ENCODE assay signal across 16 mouse cellular contexts in the genomic region with DNA sequence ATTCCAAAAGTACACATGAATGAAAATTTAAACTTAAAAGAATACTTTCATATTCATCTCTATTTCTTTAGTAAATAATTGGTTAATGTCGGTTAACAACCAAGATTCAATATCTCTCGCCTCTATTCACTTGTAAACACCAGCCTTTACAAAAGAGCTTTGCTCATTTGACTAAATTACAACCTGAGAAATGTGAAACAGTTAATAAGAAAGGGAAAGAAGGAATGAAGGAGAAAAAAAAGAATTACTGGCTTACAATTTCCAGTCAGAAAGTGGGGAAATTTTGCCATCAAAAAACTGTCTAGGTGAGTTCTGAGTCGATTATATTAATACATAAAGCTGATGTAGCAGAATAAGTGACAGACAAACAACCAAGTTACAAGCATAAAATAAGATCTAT.
DNase-seq lines count a peak whose midpoint lies in the region; ATAC-seq lines count a peak whose summit lies in the region.
"Had no signal": no experiment of that assay in that cellular context is flagged by ENCODE, and none has a peak within 500 bp of the region (broad histone marks: within the 10 kb centered on the region; RNA-seq: fewer than 3 reads in every experiment).

No protein-coding gene starts in this region.

- 0 out of 2 replicates have a peak, but pooled peaks cover 3% of the 10 kb centered on the region for H3K27me3 ChIP-seq in neural tube, embryonic 11.5 days (ENCODE audit: control insufficient read depth, insufficient read depth, low read length)
- H3K27me3 ChIP-seq in hindbrain, embryonic 13.5 days, result no peaks in the 10 kb centered on the region
- no peaks in the 10 kb centered on the region for H3K27me3 ChIP-seq in midbrain, embryonic 14.5 days (ENCODE audit: control insufficient read depth, insufficient read depth, low read length)
- H3K27me3 ChIP-seq in liver, embryonic 11.5 days (replicated peaks; ENCODE audit: control insufficient read depth, insufficient read depth, low read length), result peaks cover 46% of the 10 kb centered on the region
- peaks cover 50% of the 10 kb centered on the region for H3K27me3 ChIP-seq in kidney, embryonic 14.5 days (ENCODE audit: control insufficient read depth, insufficient read depth, low read length)

- no peak overlapping the region for H3K9ac ChIP-seq in neural tube, embryonic 11.5 days (ENCODE audit: low read length)
- no peak overlapping the region; the same call in 1 of the 2 replicates for H3K9ac ChIP-seq in hindbrain, embryonic 13.5 days
- H3K9ac ChIP-seq in midbrain, embryonic 14.5 days (replicated peaks; ENCODE audit: low read length), result peak overlapping the region; percentile 98
- H3K9ac ChIP-seq in liver, embryonic 11.5 days (ENCODE audit: low read depth, low read length), result no peak overlapping the region
- H3K9ac ChIP-seq in kidney, embryonic 14.5 days (ENCODE audit: low read depth, low read length), result no peak overlapping the region
- H3K9ac ChIP-seq: embryonic facial prominence, embryonic 15.5 days; liver, embryonic 14.5 days had no signal

- H3K4me2 ChIP-seq in neural tube, embryonic 11.5 days (ENCODE audit: low read depth), result peak overlapping the region; percentile 99
- H3K4me2 ChIP-seq in hindbrain, embryonic 13.5 days, result peak overlapping the region; percentile 99
- peak overlapping the region; percentile 100 for H3K4me2 ChIP-seq in midbrain, embryonic 14.5 days (ENCODE audit: low read length)
- no peak overlapping the region for H3K4me2 ChIP-seq in liver, embryonic 11.5 days
- no peak overlapping the region for H3K4me2 ChIP-seq in kidney, embryonic 14.5 days (replicated peaks; ENCODE audit: low read depth, low read length)
- H3K4me2 ChIP-seq: embryonic facial prominence, embryonic 15.5 days had no signal

- no peaks in the 10 kb centered on the region for H3K9me3 ChIP-seq in neural tube, embryonic 11.5 days (ENCODE audit: control insufficient read depth, low read length)
- H3K9me3 ChIP-seq in hindbrain, embryonic 13.5 days, result no peaks in the 10 kb centered on the region
- H3K9me3 ChIP-seq in midbrain, embryonic 14.5 days (ENCODE audit: control insufficient read depth, low read length), result no peaks in the 10 kb centered on the region
- no peaks in the 10 kb centered on the region for H3K9me3 ChIP-seq in liver, embryonic 11.5 days (ENCODE audit: control insufficient read depth, low read length)
- no peaks in the 10 kb centered on the region for H3K9me3 ChIP-seq in kidney, embryonic 14.5 days (ENCODE audit: control insufficient read depth, low read length)
- H3K9me3 ChIP-seq: embryonic facial prominence, embryonic 15.5 days had no signal

- DNase-seq in neural tube, embryonic 11.5 days (ENCODE audit: low spot score), result no peak
- DNase-seq in neural tube, embryonic 10.5 days (ENCODE audit: extremely low spot score, low spot score), result no peak
- peak; percentile 41 for DNase-seq in midbrain, embryonic 14.5 days
- DNase-seq in liver, embryonic 11.5 days (ENCODE audit: low spot score), result no peak
- DNase-seq in heart, postnatal 10 days, result no peak
- DNase-seq: adrenal gland, adult 2 months; gastrocnemius, postnatal 10 days; heart, postnatal 36 days; kidney, adult 11 months; kidney, postnatal 14 days; lung, postnatal 10 days; thymus, postnatal 36 days had no signal

- H3K36me3 ChIP-seq in neural tube, embryonic 11.5 days (ENCODE audit: control insufficient read depth, insufficient read depth, low read length), result no peaks in the 10 kb centered on the region
- no peaks in the 10 kb centered on the region for H3K36me3 ChIP-seq in hindbrain, embryonic 13.5 days
- no peaks in the 10 kb centered on the region for H3K36me3 ChIP-seq in midbrain, embryonic 14.5 days (ENCODE audit: control insufficient read depth, insufficient read depth, low read length)
- H3K36me3 ChIP-seq in liver, embryonic 11.5 days (ENCODE audit: control insufficient read depth, insufficient read depth, low read length), result no peaks in the 10 kb centered on the region
- no peaks in the 10 kb centered on the region for H3K36me3 ChIP-seq in kidney, embryonic 14.5 days (ENCODE audit: control insufficient read depth, insufficient read depth, low read length)
- H3K36me3 ChIP-seq: embryonic facial prominence, embryonic 15.5 days had no signal

- no peak for ATAC-seq in neural tube, embryonic 11.5 days (ENCODE audit: insufficient read depth, low FRiP score, low TSS enrichment)
- ATAC-seq in hindbrain, embryonic 13.5 days (ENCODE audit: low FRiP score), result no peak
- ATAC-seq in midbrain, embryonic 14.5 days (ENCODE audit: low FRiP score, low TSS enrichment), result no peak
- no peak for ATAC-seq in liver, embryonic 11.5 days (replicated peaks; ENCODE audit: low FRiP score)
- ATAC-seq in kidney, embryonic 14.5 days (ENCODE audit: low FRiP score, low TSS enrichment), result no peak

- 19% methylated on average over 3 of the region's 3 CpGs for WGBS in neural tube, embryonic 11.5 days
- 12% methylated on average over 3 of the region's 3 CpGs for WGBS in hindbrain, embryonic 13.5 days
- WGBS in midbrain, embryonic 14.5 days, result 8% methylated on average over 3 of the region's 3 CpGs
- 45% methylated on average over 3 of the region's 3 CpGs for WGBS in liver, embryonic 11.5 days
- whole genome bisulfite sequencing in kidney, embryonic 14.5 days, result 40% methylated on average over 3 of the region's 3 CpGs

- intact Hi-C loops in heart, postnatal 10 days (cut with DNase I), result no loop called here

- peak overlapping the region; percentile 100 for H3K27ac ChIP-seq in neural tube, embryonic 11.5 days (ENCODE audit: low read depth, low read length)
- peak overlapping the region; percentile 100 for H3K27ac ChIP-seq in hindbrain, embryonic 13.5 days
- H3K27ac ChIP-seq in midbrain, embryonic 14.5 days (replicated peaks; ENCODE audit: low read depth, low read length), result peak overlapping the region; percentile 100
- no peak overlapping the region for H3K27ac ChIP-seq in liver, embryonic 11.5 days (ENCODE audit: low read depth, low read length)
- no peak overlapping the region for H3K27ac ChIP-seq in kidney, embryonic 14.5 days (ENCODE audit: low read depth, low read length)
- H3K27ac ChIP-seq: embryonic facial prominence, embryonic 15.5 days; liver, embryonic 14.5 days had no signal

- H3K4me3 ChIP-seq in neural tube, embryonic 11.5 days (ENCODE audit: low read depth, low read length), result peak overlapping the region; percentile 55
- peak overlapping the region; percentile 78 for H3K4me3 ChIP-seq in hindbrain, embryonic 13.5 days
- peak overlapping the region; percentile 94 for H3K4me3 ChIP-seq in midbrain, embryonic 14.5 days (replicated peaks; ENCODE audit: low read depth, low read length)
- no peak overlapping the region for H3K4me3 ChIP-seq in liver, embryonic 11.5 days (ENCODE audit: low read depth, low read length)
- no peak overlapping the region for H3K4me3 ChIP-seq in kidney, embryonic 14.5 days (ENCODE audit: low read length)
- H3K4me3 ChIP-seq: embryonic facial prominence, embryonic 15.5 days had no signal

- 0 out of 2 replicates have a peak, but pooled peaks cover 2% of the 10 kb centered on the region for H3K4me1 ChIP-seq in neural tube, embryonic 11.5 days (ENCODE audit: control insufficient read depth, insufficient read depth, low read length)
- H3K4me1 ChIP-seq in hindbrain, embryonic 13.5 days (replicated peaks), result peaks cover 37% of the 10 kb centered on the region
- peaks cover 24% of the 10 kb centered on the region for H3K4me1 ChIP-seq in midbrain, embryonic 14.5 days (ENCODE audit: control insufficient read depth, insufficient read depth, low read length)
- H3K4me1 ChIP-seq in liver, embryonic 11.5 days (replicated peaks; ENCODE audit: control insufficient read depth, insufficient read depth, low read length), result peaks cover 4% of the 10 kb centered on the region; the same call in 1 of the 2 replicates
- peaks cover 8% of the 10 kb centered on the region; the same call in 1 of the 2 replicates for H3K4me1 ChIP-seq in kidney, embryonic 14.5 days (ENCODE audit: control insufficient read depth, insufficient read depth, low read length)

Comparison
In these comparisons a context has a peak if more than half of its experiments do, and no peak if none do; other contexts are left out.
1. H3K27ac ChIP-seq: peak in neural tube, embryonic 11.5 days (single experiment), hindbrain, embryonic 13.5 days (single experiment) and midbrain, embryonic 14.5 days (single experiment); none in liver, embryonic 11.5 days (single experiment) and kidney, embryonic 14.5 days (single experiment).
2. H3K4me2 ChIP-seq: peak in neural tube, embryonic 11.5 days (single experiment), hindbrain, embryonic 13.5 days (single experiment) and midbrain, embryonic 14.5 days (single experiment); none in liver, embryonic 11.5 days (single experiment) and kidney, embryonic 14.5 days (single experiment).
3. H3K4me3 ChIP-seq: peak in neural tube, embryonic 11.5 days (single experiment), hindbrain, embryonic 13.5 days (single experiment) and midbrain, embryonic 14.5 days (single experiment); none in liver, embryonic 11.5 days (single experiment) and kidney, embryonic 14.5 days (single experiment).